Mouse (Mus musculus): ENCODE results near the gene Tecta. TPM values are rescaled to one million over a fixed set of nuclear protein-coding genes. Genes with fewer than 3 reads are reported as not detected.

Tecta gene
- polyA plus RNA-seq, 1 experiment from 2014 or later = 0.37 TPM

Small RNAs within 50 kb of the gene (microRNA-seq; reads per million reads assigned to microRNA genes)
- gene Gm44311 = not detected

Other genes starting within 250 kb of the Tecta start
- 43.4 and 44.7 TPM in 2 replicates for gene Sc5d, start 135.7 kb downstream of the Tecta start, polyA plus RNA-seq (2015; fragmentation: Nextera tagmentation; extraction: Ambion mirVana)
- 4.6 and 4.9 TPM in 2 replicates for gene Tbcel, start 107.9 kb upstream of the Tecta start, polyA plus RNA-seq (2015; fragmentation: Nextera tagmentation; extraction: Ambion mirVana)

Data from embryonic facial prominence, embryonic 13.5 days (tissue).